Mouse (Mus musculus) hindbrain, embryonic 13.5 days (tissue): Measurements from ENCODE around the gene B3gntl1. TPM values are rescaled to one million over a fixed set of nuclear protein-coding genes. Genes with fewer than 3 reads are reported as not detected.

Experiments used
- ATAC-seq: fragments of 200-750 bp; cut with Nextera tagmentation; 2 replicates; pipeline ENCODE4 v1.8.0; 2017; ENCODE audit warnings: moderate TSS enrichment; ENCODE audit not compliant: low FRiP score
- H3K27ac ChIP-seq: fragments of 300-500 bp; sonication (generic); 2 replicates; pipeline ENCODE4 v1.5.1; 2015; ENCODE audit warnings: inconsistent platforms, mild to moderate bottlenecking, moderate library complexity
- H3K27me3 ChIP-seq: fragments of 300-500 bp; sonication (generic); 2 replicates; pipeline ENCODE4 v1.6.1; 2015; ENCODE audit warnings: mild to moderate bottlenecking, inconsistent platforms
- H3K36me3 ChIP-seq: fragments of 300-500 bp; sonication (generic); 2 replicates; pipeline ENCODE4 v1.6.1; 2015; ENCODE audit warnings: mild to moderate bottlenecking, inconsistent platforms
- H3K4me1 ChIP-seq: fragments of 300-500 bp; sonication (generic); replicated peaks from 2 replicates; pipeline ENCODE4 v1.6.1; 2015; ENCODE audit warnings: inconsistent platforms
- H3K4me2 ChIP-seq: fragments of 300-500 bp; sonication (generic); 2 replicates; pipeline ENCODE4 v1.6.1; 2015; ENCODE audit warnings: inconsistent platforms, mild to moderate bottlenecking, moderate library complexity
- H3K4me3 ChIP-seq: fragments of 300-500 bp; sonication (generic); 2 replicates; pipeline ENCODE4 v1.5.1; 2015; ENCODE audit warnings: mild to moderate bottlenecking, inconsistent platforms
- H3K9ac ChIP-seq: fragments of 300-500 bp; sonication (generic); 2 replicates; pipeline ENCODE4 v1.6.1; 2015; ENCODE audit warnings: mild to moderate bottlenecking, inconsistent platforms
- H3K9me3 ChIP-seq: fragments of 300-500 bp; sonication (generic); 2 replicates; pipeline ENCODE4 v1.6.1; 2016; ENCODE audit warnings: inconsistent platforms
- WGBS: fragments of 180-500 bp; shearing (Covaris S2); methylation state at CpG from one replicate; pipeline ENCODE4 v1.1.7; 2015; 5-methylcytosine and 5-hydroxymethylcytosine counted together
- polyA plus RNA-seq: library from polyadenylated mRNA; unstranded; fragments of >200 nt; fragmentation: Nextera tagmentation; extraction: Ambion mirVana; gene quantifications from 2 replicates; pipeline ENCODE4 v1.2.1, GENCODE M21; 2015

B3gntl1 gene
- polyA plus RNA-seq, result 6.4 and 7.8 TPM in 2 replicates

DNA sequence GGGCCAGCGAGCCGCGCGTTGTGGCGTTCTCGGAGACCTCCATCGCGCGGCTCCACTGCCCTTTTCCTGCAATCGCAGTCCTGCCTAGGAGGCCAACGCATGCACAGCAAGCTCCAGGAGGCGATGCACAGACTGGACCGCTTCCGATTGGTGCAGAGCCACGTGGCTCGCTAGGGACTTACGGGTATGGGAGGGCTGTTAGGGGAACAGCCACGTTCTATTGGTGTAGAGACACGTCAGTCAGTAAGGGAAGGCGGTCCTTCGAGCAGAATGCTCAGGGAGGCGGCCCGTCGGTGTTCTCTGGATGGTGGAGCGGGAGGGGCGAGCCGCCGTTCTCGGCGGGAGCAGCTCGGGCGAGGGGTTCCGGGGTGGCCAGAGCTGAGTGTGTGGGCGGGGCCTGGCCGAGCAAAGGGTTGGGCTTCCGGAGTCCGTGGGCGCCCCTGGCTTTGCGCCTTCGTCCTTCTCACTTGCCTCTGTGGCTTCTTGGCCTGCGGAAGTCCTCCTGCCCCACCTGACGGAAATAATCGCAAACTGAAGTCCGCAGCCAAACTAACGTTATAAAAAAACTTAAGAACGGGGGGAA lies at the start of gene B3gntl1:
B3gntl1 (minus strand) TSS at position 164 of the 583 bp plus-strand sequence.
- peak within 1 kb of the TSS; percentile 77 for H3K4me2 ChIP-seq
- under 1% methylated on average over 46 of the region's 46 CpGs for WGBS

DNA sequence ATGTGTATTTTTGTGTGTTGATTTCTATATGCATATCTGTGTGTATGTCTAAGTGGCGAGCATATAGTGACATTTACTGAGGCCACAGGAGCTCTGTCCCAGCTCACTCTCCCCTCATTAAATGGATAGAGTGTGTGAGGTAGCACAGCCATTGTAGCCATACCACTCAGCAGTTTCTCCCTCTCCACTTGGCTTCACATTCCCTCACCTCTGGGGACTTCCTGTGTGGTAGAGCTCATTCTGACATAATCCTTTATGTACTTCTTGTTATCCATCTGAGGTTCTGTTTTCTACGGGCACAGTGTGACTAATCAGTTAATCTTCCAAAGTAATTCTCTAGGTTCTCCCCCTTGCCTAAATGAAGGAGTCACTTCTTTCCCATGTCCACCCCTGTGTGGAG lies 49.5 kb upstream of the B3gntl1 start:
- Histone ChIP-seq H3K27ac (no peak overlapping the region), H3K27me3 (no peaks in the 10 kb centered on the region), H3K9ac (no peak overlapping the region), H3K4me2 (no peak overlapping the region), H3K9me3 (no peaks in the 10 kb centered on the region), H3K36me3 (no peaks in the 10 kb centered on the region), H3K4me3 (no peak overlapping the region), H3K4me1 (no peaks in the 10 kb centered on the region)
- WGBS, result 79% methylated on average over 2 of the region's 2 CpGs
- ATAC-seq, result no peak

More for the DNA sequence above, at the start of gene B3gntl1:
- H3K4me1 ChIP-seq, result peaks cover 11% of the 10 kb centered on the region
- no peaks in the 10 kb centered on the region for H3K9me3 ChIP-seq
- ATAC-seq, result peak; percentile 100
- peak within 1 kb of the TSS; percentile 95 for H3K27ac ChIP-seq
- H3K27me3 ChIP-seq, result no peaks in the 10 kb centered on the region
- H3K9ac ChIP-seq, result peak within 1 kb of the TSS; percentile 84
- H3K36me3 ChIP-seq, result peaks cover 4% of the 10 kb centered on the region
- peak within 1 kb of the TSS; percentile 67 for H3K4me3 ChIP-seq

DNA sequence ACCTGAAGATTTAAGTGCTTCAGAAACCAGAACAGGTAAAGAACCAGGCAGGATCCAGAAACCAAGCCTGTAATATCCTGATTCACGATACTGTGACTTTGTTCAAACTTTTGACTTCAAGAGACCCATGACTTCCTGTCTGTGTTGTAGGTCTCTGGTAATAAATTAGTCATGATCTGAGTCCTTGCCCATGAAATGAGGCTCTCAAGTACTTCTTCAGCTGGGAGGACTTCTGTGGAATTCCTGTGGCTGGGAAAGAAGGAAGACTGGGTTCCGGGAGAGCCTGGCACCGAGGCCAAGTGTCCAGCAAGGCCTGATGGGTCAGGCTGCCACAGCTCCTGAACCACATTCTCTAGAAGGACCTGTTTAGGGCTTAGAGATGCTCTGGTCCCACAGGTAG lies 47.8 kb upstream of the B3gntl1 start:
- Histone ChIP-seq H3K9me3 (no peaks in the 10 kb centered on the region), H3K4me1 (no peaks in the 10 kb centered on the region), H3K4me3 (no peak overlapping the region), H3K9ac (no peak overlapping the region), H3K27me3 (no peaks in the 10 kb centered on the region), H3K4me2 (no peak overlapping the region), H3K36me3 (no peaks in the 10 kb centered on the region), H3K27ac (no peak overlapping the region)
- no peak for ATAC-seq
- 91% methylated on average over 3 of the region's 3 CpGs for WGBS

DNA sequence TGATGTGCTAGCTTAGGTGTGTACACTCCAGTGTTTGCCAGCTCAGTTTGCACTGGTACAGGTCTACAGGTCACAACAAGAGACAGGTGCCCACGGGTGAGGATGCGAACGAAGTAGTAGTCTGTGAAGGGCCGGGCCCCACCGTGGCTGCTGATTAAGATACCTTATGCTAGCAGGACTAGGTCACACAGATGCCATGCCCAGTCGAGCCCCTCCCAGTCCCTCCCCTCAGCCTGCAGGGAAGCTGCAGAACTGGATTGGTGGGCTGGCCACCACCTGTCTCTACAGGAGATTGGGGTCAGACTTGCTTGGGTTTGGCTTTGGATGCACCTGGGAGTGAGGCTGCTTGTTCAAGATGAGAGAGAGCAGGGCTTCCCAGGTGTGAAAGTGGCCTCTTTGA lies 44.8 kb upstream of the B3gntl1 start:
- H3K27ac ChIP-seq, result no peak overlapping the region
- no peaks in the 10 kb centered on the region for H3K27me3 ChIP-seq
- no peak overlapping the region for H3K9ac ChIP-seq
- no peaks in the 10 kb centered on the region for H3K4me1 ChIP-seq
- no peaks in the 10 kb centered on the region for H3K36me3 ChIP-seq
- H3K4me3 ChIP-seq, result no peak overlapping the region
- no peaks in the 10 kb centered on the region for H3K9me3 ChIP-seq
- no peak overlapping the region for H3K4me2 ChIP-seq
- WGBS, result 68% methylated on average over 6 of the region's 6 CpGs
- no peak for ATAC-seq

DNA sequence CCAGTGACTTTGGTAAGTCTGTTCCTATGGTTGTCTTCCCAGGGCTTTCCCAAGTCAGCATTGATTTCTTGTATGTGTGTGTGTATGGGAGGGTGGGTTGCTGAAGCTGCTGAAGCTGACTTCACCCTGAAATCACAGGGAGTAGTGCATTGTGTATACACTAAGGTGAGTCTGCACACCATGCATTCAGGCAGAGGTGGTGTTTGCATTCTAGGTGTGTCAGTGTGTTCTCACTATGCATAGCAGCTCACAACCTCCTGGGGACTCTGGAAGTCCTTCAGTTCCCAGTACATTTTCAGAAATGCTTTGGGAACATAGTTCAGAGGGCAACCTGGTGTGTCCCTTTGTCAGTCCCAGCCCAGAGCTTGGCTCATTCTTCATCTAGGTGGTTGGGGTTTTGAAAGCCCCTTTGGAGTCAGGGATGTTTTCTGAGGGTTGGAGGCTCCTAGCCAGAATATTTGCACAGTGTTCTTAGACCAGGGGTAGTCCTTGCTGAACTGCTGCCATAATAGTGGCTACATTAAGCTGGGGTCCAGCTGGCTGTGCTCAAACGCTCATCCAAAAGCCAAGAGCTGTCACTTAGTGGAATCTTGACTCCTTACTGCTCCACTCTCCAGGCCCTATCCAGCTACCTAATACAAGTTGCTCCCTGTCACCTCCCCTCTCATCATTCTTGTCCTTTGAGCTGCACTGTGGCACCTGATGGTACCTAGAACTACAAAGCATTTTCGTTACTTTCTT lies 42.0 kb upstream of the B3gntl1 start:
- 92% methylated on average over 2 of the region's 2 CpGs for WGBS
- Histone ChIP-seq H3K9me3 (no peaks in the 10 kb centered on the region), H3K27me3 (no peaks in the 10 kb centered on the region), H3K4me3 (no peak overlapping the region), H3K4me2 (no peak overlapping the region), H3K9ac (no peak overlapping the region), H3K4me1 (no peaks in the 10 kb centered on the region), H3K27ac (no peak overlapping the region), H3K36me3 (no peaks in the 10 kb centered on the region)
- no peak for ATAC-seq

DNA sequence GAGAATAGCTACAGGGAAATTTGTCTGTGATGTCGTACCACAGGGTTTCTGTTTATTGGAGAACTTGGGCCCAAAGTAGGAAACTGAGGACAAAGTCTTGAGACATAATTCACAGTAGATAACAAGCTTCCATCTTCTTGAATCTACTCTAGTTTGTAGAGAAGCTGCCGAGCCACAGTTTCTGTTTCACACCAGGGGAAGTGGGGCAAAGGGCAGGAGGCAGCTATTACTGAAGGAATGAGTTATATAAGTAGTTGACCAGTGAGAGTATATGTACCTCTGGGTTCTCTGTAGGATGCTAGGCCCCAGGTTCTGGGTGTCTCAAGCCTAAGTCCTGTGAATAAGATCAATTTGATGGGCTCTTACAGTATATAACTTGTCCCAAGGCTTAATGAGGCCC lies 40.6 kb upstream of the B3gntl1 start:
- Histone ChIP-seq H3K36me3 (no peaks in the 10 kb centered on the region), H3K9me3 (no peaks in the 10 kb centered on the region), H3K4me1 (no peaks in the 10 kb centered on the region), H3K27me3 (no peaks in the 10 kb centered on the region), H3K9ac (no peak overlapping the region), H3K4me3 (no peak overlapping the region), H3K27ac (no peak overlapping the region), H3K4me2 (no peak overlapping the region)
- no peak for ATAC-seq
- 89% methylated on average over 2 of the region's 2 CpGs for WGBS

DNA sequence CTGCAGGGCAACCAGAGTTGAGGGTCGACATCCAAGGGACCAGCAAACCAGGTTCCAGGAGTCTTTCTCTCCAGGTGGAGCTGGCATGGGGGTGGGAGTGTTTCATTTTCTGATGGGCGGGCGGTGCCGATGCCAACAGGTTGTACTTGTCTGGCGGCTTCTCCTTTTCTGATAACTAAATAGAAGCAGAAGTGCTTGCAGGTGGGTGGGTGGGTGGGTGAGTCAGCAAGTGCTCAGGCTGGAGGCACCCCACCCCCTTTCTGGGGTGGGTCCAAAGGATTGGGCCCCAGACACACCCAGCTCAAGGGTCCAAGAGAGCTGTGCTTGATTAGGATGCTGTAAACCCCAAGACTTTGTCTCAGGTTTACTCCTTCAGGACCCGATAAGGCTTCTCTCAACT lies 40.0 kb upstream of the B3gntl1 start:
- H3K4me1 ChIP-seq, result no peaks in the 10 kb centered on the region
- no peaks in the 10 kb centered on the region for H3K27me3 ChIP-seq
- H3K27ac ChIP-seq, result no peak overlapping the region
- H3K4me3 ChIP-seq, result no peak overlapping the region
- no peak for ATAC-seq
- H3K9me3 ChIP-seq, result no peaks in the 10 kb centered on the region
- no peak overlapping the region for H3K9ac ChIP-seq
- H3K4me2 ChIP-seq, result no peak overlapping the region
- WGBS, result 97% methylated on average over 6 of the region's 6 CpGs
- no peaks in the 10 kb centered on the region for H3K36me3 ChIP-seq

DNA sequence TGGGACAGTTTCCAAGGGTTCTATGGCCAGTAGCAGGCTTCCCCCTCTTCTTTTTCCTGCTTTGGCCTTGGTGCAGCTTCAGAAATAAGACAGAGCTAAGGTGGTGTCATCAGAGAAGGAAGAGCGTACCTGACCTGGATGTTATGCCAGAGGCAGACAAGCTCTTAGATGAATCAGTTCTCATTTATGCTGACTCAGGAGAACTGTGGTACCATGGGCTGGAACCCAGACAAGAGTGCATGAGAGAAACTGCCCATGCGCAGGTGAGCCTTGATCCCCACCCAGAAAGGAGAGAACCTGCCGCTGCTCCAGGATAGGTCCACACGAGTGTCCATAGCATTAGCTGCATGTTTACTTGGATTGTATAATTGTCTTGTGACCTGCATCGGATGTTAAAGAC lies 37.3 kb upstream of the B3gntl1 start:
- no peak for ATAC-seq

DNA sequence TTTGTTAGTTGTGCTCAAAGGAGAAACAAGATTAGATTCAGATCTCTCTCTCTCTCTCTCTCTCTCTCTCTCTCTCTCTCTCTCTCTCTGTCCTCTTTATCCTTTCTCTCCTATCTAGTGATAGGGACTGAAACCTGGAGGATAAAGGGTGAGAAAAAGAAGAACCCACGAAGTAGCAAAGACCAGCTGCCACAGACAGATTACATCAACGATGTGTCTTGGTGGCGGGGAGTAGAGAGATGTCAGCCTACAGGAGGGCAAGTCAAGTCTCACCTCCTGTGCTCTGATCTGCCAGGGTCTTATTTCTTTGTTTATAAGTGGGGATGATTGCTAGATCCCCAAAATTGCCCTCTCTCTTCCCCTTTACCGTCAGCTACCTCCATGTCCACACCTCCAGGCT lies 36.3 kb upstream of the B3gntl1 start:
- 88% methylated on average over 4 of the region's 4 CpGs for WGBS
- H3K27ac ChIP-seq, result no peak overlapping the region
- H3K9me3 ChIP-seq, result no peaks in the 10 kb centered on the region
- H3K36me3 ChIP-seq, result no peaks in the 10 kb centered on the region
- ATAC-seq, result no peak
- peaks cover 20% of the 10 kb centered on the region for H3K27me3 ChIP-seq
- H3K4me3 ChIP-seq, result no peak overlapping the region
- H3K9ac ChIP-seq, result no peak overlapping the region
- H3K4me2 ChIP-seq, result no peak overlapping the region
- peaks cover 1% of the 10 kb centered on the region for H3K4me1 ChIP-seq

More for the DNA sequence above, 37.3 kb upstream of the B3gntl1 start:
- Histone ChIP-seq H3K27me3 (peaks cover 11% of the 10 kb centered on the region), H3K36me3 (no peaks in the 10 kb centered on the region), H3K9ac (no peak overlapping the region), H3K4me1 (no peaks in the 10 kb centered on the region), H3K9me3 (no peaks in the 10 kb centered on the region), H3K27ac (no peak overlapping the region), H3K4me2 (no peak overlapping the region), H3K4me3 (no peak overlapping the region)
- 99% methylated on average over 5 of the region's 5 CpGs for WGBS

DNA sequence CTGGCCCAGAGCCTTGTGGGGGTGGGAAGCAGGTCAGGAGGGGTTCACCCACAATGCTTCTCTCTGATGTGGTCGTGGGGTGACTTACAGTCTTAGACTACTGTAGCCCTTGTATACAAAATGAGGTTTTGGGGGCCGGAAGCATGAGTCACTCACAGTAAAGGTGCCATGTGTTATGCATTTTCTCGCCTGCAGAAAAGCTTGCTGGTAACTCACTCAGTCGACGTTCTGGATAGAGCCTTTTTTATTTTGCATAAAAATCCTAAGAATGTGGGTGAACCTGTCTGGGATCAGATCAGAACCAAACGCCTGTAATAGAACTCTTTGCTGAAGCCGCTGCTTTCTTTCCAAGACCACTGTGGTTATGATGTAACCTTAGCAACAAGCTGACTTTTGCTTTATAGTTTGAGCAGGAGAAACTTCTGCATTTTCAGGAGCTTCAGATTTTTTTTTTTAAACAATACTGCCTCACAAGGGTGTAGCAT lies 33.6 kb upstream of the B3gntl1 start:
- Histone ChIP-seq H3K36me3 (no peaks in the 10 kb centered on the region), H3K4me2 (no peak overlapping the region), H3K4me3 (no peak overlapping the region), H3K4me1 (peaks cover 20% of the 10 kb centered on the region), H3K27me3 (peaks cover 41% of the 10 kb centered on the region), H3K9me3 (no peaks in the 10 kb centered on the region), H3K9ac (no peak overlapping the region), H3K27ac (no peak overlapping the region)
- 50% methylated on average over 7 of the region's 7 CpGs for WGBS
- no peak for ATAC-seq

DNA sequence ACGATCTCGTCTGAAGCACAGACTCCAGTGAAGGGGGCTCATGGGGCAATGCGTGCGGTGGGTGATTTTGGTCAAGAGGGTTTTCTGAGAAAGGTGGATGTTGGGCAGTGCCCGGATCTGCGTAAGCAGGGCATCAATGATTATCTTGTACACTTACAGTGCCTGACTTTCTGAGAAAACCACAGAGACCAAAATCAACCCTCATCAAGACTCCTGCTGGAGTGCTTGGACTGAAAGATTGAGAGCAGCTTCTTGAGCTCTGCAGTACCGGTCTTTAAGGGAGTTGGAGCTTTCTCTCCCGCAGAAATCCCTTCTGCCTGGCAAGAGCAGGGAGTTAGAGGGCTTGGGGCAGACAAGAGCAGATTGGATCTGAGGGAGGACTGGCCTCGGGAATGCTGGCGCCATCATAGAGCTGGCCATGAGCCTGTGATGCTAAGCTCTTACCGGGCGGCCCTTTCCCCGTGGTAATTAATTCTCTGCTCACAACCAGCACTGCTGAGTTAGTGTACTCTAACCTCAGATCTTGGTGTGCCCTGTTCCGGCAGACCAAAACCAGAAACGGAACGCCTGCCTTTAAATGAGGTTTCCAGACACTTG lies 30.8 kb upstream of the B3gntl1 start:
- H3K4me3 ChIP-seq, result peak overlapping the region; percentile 73
- no peaks in the 10 kb centered on the region for H3K9me3 ChIP-seq
- no peaks in the 10 kb centered on the region for H3K36me3 ChIP-seq
- ATAC-seq, result no peak
- H3K27me3 ChIP-seq, result peaks cover 54% of the 10 kb centered on the region
- peak overlapping the region; percentile 97 for H3K4me2 ChIP-seq
- peaks cover 20% of the 10 kb centered on the region for H3K4me1 ChIP-seq
- H3K9ac ChIP-seq, result peak overlapping the region; percentile 75
- 15% methylated on average over 16 of the region's 16 CpGs for WGBS
- no peak overlapping the region for H3K27ac ChIP-seq

DNA sequence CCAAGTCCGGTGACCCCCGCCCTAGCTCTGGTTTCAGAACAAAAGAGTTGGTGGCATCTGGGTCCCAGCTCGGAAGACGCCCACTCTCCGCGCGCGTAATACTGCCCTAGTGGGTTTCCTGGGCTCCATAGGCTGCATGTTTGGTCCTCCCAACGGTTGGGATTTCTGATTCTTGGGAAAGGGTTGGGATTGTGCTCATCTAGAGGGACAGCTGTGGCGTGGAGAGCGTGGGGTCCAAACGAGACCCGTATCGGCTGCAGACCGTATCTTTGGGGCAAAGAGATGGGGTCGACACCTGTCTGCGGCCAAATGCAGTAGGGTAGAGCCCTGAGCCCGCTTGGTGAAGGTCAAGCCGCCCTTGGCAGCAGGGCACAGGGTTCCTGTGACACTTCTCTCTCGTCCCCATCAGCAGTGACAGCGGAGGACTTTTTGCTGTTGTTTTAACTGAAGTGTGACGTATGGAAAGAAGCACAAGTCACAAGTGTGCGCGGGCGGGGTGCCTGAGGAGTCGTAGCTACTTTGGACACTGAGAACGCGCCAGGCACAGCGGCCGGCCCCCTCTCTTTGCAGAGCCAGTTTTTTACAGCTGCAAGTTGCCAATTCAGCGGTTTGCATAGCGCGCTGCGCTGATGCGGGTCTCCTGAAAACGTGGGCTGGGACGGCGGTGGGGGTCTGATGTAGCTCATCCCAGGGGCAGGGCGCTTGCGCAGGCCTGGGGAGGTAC lies 30.1 kb upstream of the B3gntl1 start:
- Histone ChIP-seq H3K4me1 (peaks cover 20% of the 10 kb centered on the region), H3K27ac (no peak overlapping the region; the same call in 1 of the 2 replicates), H3K4me3 (peak overlapping the region; percentile 73), H3K9me3 (no peaks in the 10 kb centered on the region), H3K4me2 (peak overlapping the region; percentile 97), H3K27me3 (peaks cover 54% of the 10 kb centered on the region), H3K36me3 (no peaks in the 10 kb centered on the region), H3K9ac (peak overlapping the region; percentile 75)
- under 1% methylated on average over 40 of the region's 40 CpGs for WGBS
- ATAC-seq, result peak; percentile 36
